Mouse (Mus musculus) hindbrain, embryonic 16.5 days (tissue): ENCODE results near the gene Slc9a9. TPM values are rescaled to one million over a fixed set of nuclear protein-coding genes. Genes with fewer than 3 reads are reported as not detected.

Source experiments
- ATAC-seq: fragments of 200-750 bp; cut with Nextera tagmentation; 2 replicates; pipeline ENCODE4 v1.8.0; 2017; ENCODE audit warnings: moderate TSS enrichment, moderate library complexity
- H3K27ac ChIP-seq: fragments of 300-500 bp; sonication (generic); 2 replicates; pipeline ENCODE4 v1.5.1; 2014; ENCODE audit warnings: low read depth, mild to moderate bottlenecking, control low read depth, low read length, moderate library complexity
- H3K27me3 ChIP-seq: fragments of 300-500 bp; sonication (generic); replicated peaks from 2 replicates; pipeline ENCODE4 v1.6.1; 2014; ENCODE audit warnings: low read length; ENCODE audit not compliant: control insufficient read depth, insufficient read depth
- H3K36me3 ChIP-seq: fragments of 300-500 bp; sonication (generic); 2 replicates; pipeline ENCODE4 v1.6.1; 2014; ENCODE audit warnings: mild to moderate bottlenecking, low read length, moderate library complexity, mixed read lengths; ENCODE audit not compliant: control insufficient read depth, insufficient read depth
- H3K4me1 ChIP-seq: fragments of 300-500 bp; sonication (generic); 2 replicates; pipeline ENCODE4 v1.6.1; 2014; ENCODE audit warnings: low read depth, low read length; ENCODE audit not compliant: control insufficient read depth, insufficient read depth
- H3K4me2 ChIP-seq: fragments of 300-500 bp; sonication (generic); 2 replicates; pipeline ENCODE4 v1.6.1; 2014; ENCODE audit warnings: mild to moderate bottlenecking, low read length, control low read depth, moderate library complexity
- H3K4me3 ChIP-seq: fragments of 300-500 bp; sonication (generic); 2 replicates; pipeline ENCODE4 v1.5.1; 2014; ENCODE audit warnings: mild to moderate bottlenecking, low read length, control low read depth, moderate library complexity
- H3K9ac ChIP-seq: fragments of 300-500 bp; sonication (generic); 2 replicates; pipeline ENCODE4 v1.6.1; 2014; ENCODE audit warnings: low read depth, mild to moderate bottlenecking, control low read depth, low read length, moderate library complexity
- H3K9me3 ChIP-seq: fragments of 300-500 bp; sonication (generic); 2 replicates; pipeline ENCODE4 v1.6.1; 2014; ENCODE audit warnings: mild to moderate bottlenecking, low read length, moderate library complexity; ENCODE audit not compliant: control insufficient read depth
- WGBS: fragments of 180-500 bp; shearing (Covaris S2); extraction: QIAGEN DNeasy Blood & Tissue Kit; methylation state at CpG from one replicate; pipeline ENCODE4 v1.1.7; 2014; 5-methylcytosine and 5-hydroxymethylcytosine counted together
- polyA plus RNA-seq: library from polyadenylated mRNA; unstranded; fragments of >200 nt; fragmentation: Nextera tagmentation; extraction: Ambion mirVana; gene quantifications from 2 replicates; pipeline ENCODE4 v1.2.1, GENCODE M21; 2015

Slc9a9 gene
- polyA plus RNA-seq, 1 experiment from 2014 or later = 6.9 TPM

DNA sequence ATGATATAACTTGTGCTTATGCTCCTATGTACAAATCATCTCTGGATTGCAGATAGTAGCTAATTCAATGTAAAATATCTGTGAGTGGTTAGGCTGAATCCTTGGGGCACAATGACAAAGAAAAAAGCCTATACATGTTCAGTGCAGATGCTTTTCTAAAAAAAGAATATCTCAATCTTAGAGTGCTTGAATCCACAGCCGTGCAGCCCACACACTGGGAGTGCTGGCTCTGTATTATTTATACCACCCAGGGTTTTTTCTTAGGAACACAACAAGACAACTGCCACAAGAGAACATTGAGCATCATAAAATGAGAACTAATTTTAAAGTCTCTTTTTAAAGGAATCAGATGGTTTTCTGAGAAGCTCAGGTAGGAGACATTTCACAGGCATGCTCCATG is 19.7 kb upstream of the Slc9a9 start:
- Histone ChIP-seq H3K9me3 (no peaks in the 10 kb centered on the region), H3K27me3 (no peaks in the 10 kb centered on the region), H3K4me3 (no peak overlapping the region), H3K4me1 (no peaks in the 10 kb centered on the region), H3K9ac (no peak overlapping the region), H3K4me2 (no peak overlapping the region), H3K36me3 (no peaks in the 10 kb centered on the region), H3K27ac (no peak overlapping the region)
- 74% methylated on average over 1 of the region's 1 CpGs for WGBS
- no peak for ATAC-seq

- Histone ChIP-seq H3K4me2 (no peak overlapping the region), H3K36me3 (no peaks in the 10 kb centered on the region), H3K4me1 (no peaks in the 10 kb centered on the region), H3K4me3 (no peak overlapping the region), H3K27me3 (no peaks in the 10 kb centered on the region), H3K9me3 (no peaks in the 10 kb centered on the region), H3K27ac (no peak overlapping the region), H3K9ac (no peak overlapping the region)
- 86% methylated on average over 6 of the region's 6 CpGs for WGBS
- no peak for ATAC-seq
Observed at GRCm38 (mm10) chr9:94653198-94653597, 16.5 kb upstream of the Slc9a9 start.

DNA sequence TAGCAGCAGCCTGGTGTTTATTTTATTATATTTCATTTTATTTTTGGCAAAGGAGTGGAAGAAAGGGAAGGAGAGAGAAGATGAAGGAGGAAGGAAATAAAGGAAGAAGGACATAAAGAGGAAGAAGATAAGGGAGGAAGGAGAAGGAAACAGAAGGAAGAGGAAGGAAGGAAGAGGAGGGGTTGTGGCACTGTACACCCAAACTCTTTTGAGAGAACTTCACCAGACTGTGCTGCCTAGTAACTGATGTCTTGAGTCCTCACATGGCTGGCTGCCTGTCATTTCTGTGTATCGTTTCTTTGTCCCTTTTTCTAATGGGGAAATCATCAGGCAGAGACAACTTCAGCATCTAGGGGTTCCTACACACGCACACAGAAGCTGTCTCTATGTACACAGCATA is 15.9 kb upstream of the Slc9a9 start:
- WGBS = 83% methylated on average over 2 of the region's 2 CpGs
- Histone ChIP-seq H3K4me2 (no peak overlapping the region), H3K4me1 (no peaks in the 10 kb centered on the region), H3K27ac (no peak overlapping the region), H3K4me3 (no peak overlapping the region), H3K9me3 (no peaks in the 10 kb centered on the region), H3K36me3 (no peaks in the 10 kb centered on the region), H3K9ac (no peak overlapping the region), H3K27me3 (no peaks in the 10 kb centered on the region)
- no peak for ATAC-seq

- Histone ChIP-seq H3K9ac (no peak overlapping the region), H3K4me2 (no peak overlapping the region), H3K27me3 (no peaks in the 10 kb centered on the region), H3K4me3 (no peak overlapping the region), H3K9me3 (no peaks in the 10 kb centered on the region), H3K4me1 (no peaks in the 10 kb centered on the region), H3K27ac (no peak overlapping the region), H3K36me3 (no peaks in the 10 kb centered on the region)
- ATAC-seq = no peak
- 83% methylated on average over 4 of the region's 4 CpGs for WGBS
Observed at GRCm38 (mm10) chr9:94656265-94656664, 13.4 kb upstream of the Slc9a9 start.

DNA sequence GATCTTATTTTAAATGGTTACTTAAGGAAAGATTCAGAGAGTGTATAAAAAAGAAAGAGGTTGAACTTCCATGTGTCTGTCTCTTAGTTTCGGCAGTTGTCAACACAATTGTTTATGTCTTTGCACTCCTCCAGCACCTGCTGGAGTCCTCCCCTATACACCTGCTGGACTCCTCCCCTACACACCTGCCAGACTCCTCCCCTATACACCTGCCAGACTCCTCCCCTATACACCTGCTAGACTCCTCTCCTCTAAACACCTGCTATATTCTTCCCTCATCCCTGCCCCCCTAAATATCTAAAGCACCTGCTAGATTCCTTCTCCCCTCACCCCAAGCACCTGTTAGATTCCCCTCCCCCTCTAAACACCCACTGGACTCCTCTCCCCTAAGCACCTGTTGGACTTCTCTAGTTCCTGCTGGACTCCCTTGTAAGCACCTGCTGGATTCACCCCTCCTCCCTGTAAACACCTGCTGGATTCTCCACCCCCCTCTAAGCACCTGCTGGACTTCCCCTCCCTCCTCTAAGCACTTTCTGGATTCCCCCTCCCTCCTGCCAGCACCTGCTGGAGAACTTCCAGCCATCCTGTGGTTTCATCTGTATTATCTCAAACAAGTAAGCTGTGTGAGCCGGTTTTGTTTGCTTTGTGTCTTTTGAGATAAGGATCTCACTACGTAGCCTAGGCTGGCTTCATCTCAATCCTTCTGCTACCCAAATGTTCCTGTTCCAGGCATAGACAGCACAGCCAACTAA is 10.1 kb upstream of the Slc9a9 start:
- no peaks in the 10 kb centered on the region for H3K4me1 ChIP-seq
- H3K27ac ChIP-seq = no peak overlapping the region
- ATAC-seq = no peak
- 68% methylated on average over 3 of the region's 3 CpGs for WGBS
- H3K27me3 ChIP-seq = no peaks in the 10 kb centered on the region
- H3K9ac ChIP-seq = no peak overlapping the region
- no peak overlapping the region for H3K4me2 ChIP-seq
- H3K36me3 ChIP-seq = no peaks in the 10 kb centered on the region
- H3K9me3 ChIP-seq = no peaks in the 10 kb centered on the region
- H3K4me3 ChIP-seq = no peak overlapping the region

GRCm38 (mm10) chr9:94661768-94662167 is 7.9 kb upstream of the Slc9a9 start:
- Histone ChIP-seq H3K4me3 (no peak overlapping the region), H3K4me2 (no peak overlapping the region), H3K9ac (no peak overlapping the region), H3K27me3 (no peaks in the 10 kb centered on the region), H3K9me3 (no peaks in the 10 kb centered on the region), H3K36me3 (no peaks in the 10 kb centered on the region), H3K27ac (no peak overlapping the region), H3K4me1 (no peaks in the 10 kb centered on the region)
- 7% methylated on average over 2 of the region's 2 CpGs for WGBS
- ATAC-seq = no peak

DNA sequence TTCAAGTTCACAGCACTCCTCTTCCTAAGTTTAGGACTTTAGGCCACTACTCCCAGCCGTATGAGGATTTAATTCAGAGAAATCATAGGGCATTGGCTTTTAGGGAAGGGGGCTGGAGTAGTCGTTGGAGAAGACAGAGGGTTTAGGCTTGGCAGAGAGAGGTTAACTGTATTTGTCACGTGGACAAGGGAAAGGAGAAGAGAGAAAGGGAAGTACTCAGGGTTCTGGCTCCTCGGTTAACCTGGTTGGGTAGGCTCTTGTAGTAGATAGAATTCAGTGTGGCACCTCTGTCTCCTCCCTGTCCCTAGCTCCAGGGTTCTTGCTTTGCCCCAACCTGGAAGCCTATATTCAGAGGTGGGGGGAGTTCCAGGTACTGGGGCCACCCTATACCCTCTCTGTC is 4.5 kb upstream of the Slc9a9 start:
- H3K27me3 ChIP-seq = no peaks in the 10 kb centered on the region
- no peak overlapping the region for H3K9ac ChIP-seq
- no peak overlapping the region for H3K27ac ChIP-seq
- H3K4me3 ChIP-seq = no peak overlapping the region
- no peak overlapping the region for H3K4me2 ChIP-seq
- no peaks in the 10 kb centered on the region; the same call in 1 of the 2 replicates for H3K4me1 ChIP-seq
- ATAC-seq = no peak
- no peaks in the 10 kb centered on the region for H3K9me3 ChIP-seq
- no peaks in the 10 kb centered on the region for H3K36me3 ChIP-seq
- 85% methylated on average over 4 of the region's 4 CpGs for WGBS

DNA sequence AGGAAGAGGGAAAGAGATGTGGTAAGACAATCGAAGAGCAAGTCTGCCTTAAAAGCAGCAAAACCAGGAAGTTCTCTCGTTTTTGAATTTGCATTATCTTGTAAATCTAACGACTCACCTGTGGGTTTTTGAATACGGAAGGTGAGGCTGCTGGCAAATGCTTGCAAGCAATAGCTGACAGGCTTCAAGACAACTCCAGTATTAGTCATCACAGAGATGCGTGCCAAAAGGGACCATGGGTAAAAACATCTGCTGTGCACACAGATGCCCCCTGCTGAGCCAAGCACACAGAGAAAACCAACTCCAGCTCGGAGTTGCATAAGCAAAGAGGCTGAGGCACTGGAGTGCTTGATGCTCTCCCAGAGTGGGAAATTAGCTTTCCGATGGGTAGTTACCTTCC is 1.1 kb upstream of the Slc9a9 start:
- no peak for ATAC-seq
- 38% methylated on average over 7 of the region's 7 CpGs for WGBS
- Histone ChIP-seq H3K9ac (no peak overlapping the region), H3K36me3 (no peaks in the 10 kb centered on the region), H3K4me3 (no peak overlapping the region), H3K4me2 (no peak overlapping the region), H3K9me3 (no peaks in the 10 kb centered on the region), H3K27me3 (no peaks in the 10 kb centered on the region), H3K27ac (no peak overlapping the region), H3K4me1 (no peaks in the 10 kb centered on the region; the same call in 1 of the 2 replicates)

- no peaks in the 10 kb centered on the region for H3K9me3 ChIP-seq
- H3K27ac ChIP-seq = no peak overlapping the region
- ATAC-seq = no peak
- peak overlapping the region; percentile 80 for H3K4me2 ChIP-seq
- no peaks in the 10 kb centered on the region for H3K27me3 ChIP-seq
- H3K36me3 ChIP-seq = no peaks in the 10 kb centered on the region
- H3K4me3 ChIP-seq = peak overlapping the region; percentile 55
- peak overlapping the region; percentile 59 for H3K9ac ChIP-seq
- no peaks in the 10 kb centered on the region; the same call in 1 of the 2 replicates for H3K4me1 ChIP-seq
Observed at GRCm38 (mm10) chr9:94670704-94671103, 995 bp downstream of the Slc9a9 start.
